Mouse (Mus musculus) heart, embryonic 13.5 days (tissue): ENCODE results near the gene Scn1b. TPM values are rescaled to one million over a fixed set of nuclear protein-coding genes. Genes with fewer than 3 reads are reported as not detected.

Source experiments
- ATAC-seq: fragments of 200-750 bp; cut with Nextera tagmentation; 2 replicates; pipeline ENCODE4 v1.8.0; 2017; ENCODE audit warnings: moderate TSS enrichment; ENCODE audit not compliant: insufficient number of reproducible peaks, low FRiP score, low TSS enrichment; ENCODE audit errors: extremely low read depth
- H3K27ac ChIP-seq: fragments of 300-500 bp; sonication (generic); replicated peaks from 2 replicates; pipeline ENCODE4 v1.5.1; 2015; ENCODE audit warnings: moderate library complexity, mild to moderate bottlenecking, inconsistent platforms
- H3K27me3 ChIP-seq: fragments of 300-500 bp; sonication (generic); replicated peaks from 2 replicates; pipeline ENCODE4 v1.6.1; 2015; ENCODE audit warnings: mild to moderate bottlenecking, inconsistent platforms
- H3K36me3 ChIP-seq: fragments of 300-500 bp; sonication (generic); 2 replicates; pipeline ENCODE4 v1.6.1; 2015; ENCODE audit warnings: mild to moderate bottlenecking, inconsistent platforms
- H3K4me1 ChIP-seq: fragments of 300-500 bp; sonication (generic); 2 replicates; pipeline ENCODE4 v1.6.1; 2015; ENCODE audit warnings: inconsistent platforms
- H3K4me2 ChIP-seq: fragments of 300-500 bp; sonication (generic); 2 replicates; pipeline ENCODE4 v1.6.1; 2015; ENCODE audit warnings: inconsistent platforms, mild to moderate bottlenecking, moderate library complexity
- H3K4me3 ChIP-seq: fragments of 300-500 bp; sonication (generic); 2 replicates; pipeline ENCODE4 v1.5.1; 2015; ENCODE audit warnings: moderate library complexity, mild to moderate bottlenecking, inconsistent platforms
- H3K9ac ChIP-seq: fragments of 300-500 bp; sonication (generic); 2 replicates; pipeline ENCODE4 v1.6.1; 2015; ENCODE audit warnings: inconsistent platforms, mild to moderate bottlenecking, moderate library complexity
- H3K9me3 ChIP-seq: fragments of 300-500 bp; sonication (generic); 2 replicates; pipeline ENCODE4 v1.6.1; 2016; ENCODE audit warnings: inconsistent platforms
- WGBS: fragments of 180-500 bp; shearing (Covaris S2); methylation state at CpG from one replicate; pipeline ENCODE4 v1.1.7; 2015; ENCODE audit warnings: mixed read lengths; 5-methylcytosine and 5-hydroxymethylcytosine counted together
- polyA plus RNA-seq: library from polyadenylated mRNA; unstranded; fragments of >200 nt; fragmentation: Nextera tagmentation; extraction: Ambion mirVana; gene quantifications from 2 replicates; pipeline ENCODE4 v1.2.1, GENCODE M21; 2015

Gene Scn1b
- polyA plus RNA-seq, 1 experiment from 2014 or later, result 2.5 TPM

DNA sequence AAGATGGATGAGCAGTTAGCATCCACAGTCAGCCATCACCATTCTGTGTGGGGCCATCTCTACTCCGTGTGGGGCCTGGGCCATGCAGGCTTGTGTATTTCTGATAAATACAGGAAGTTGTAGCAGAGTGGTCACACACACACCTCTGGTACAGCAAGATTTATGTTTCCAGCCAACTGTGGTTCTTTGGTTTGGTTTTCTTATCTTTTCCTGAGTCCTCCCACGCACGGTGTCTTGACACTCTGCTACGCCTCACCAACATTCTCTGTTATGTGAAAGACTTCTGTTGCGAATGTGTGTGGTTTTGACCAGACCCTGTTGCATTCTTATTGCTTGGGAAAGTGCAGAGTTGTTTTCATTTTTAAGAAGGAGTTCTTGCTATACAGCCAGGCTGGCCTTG, 34.0 kb upstream of the Scn1b start:
- no peaks in the 10 kb centered on the region for H3K36me3 ChIP-seq
- no peak overlapping the region for H3K9ac ChIP-seq
- no peak overlapping the region for H3K4me3 ChIP-seq
- H3K27me3 ChIP-seq, result no peaks in the 10 kb centered on the region
- H3K4me1 ChIP-seq, result peaks cover 15% of the 10 kb centered on the region
- 0 out of 2 replicates have a peak, but pooled peaks cover 1% of the 10 kb centered on the region for H3K9me3 ChIP-seq
- 49% methylated on average over 5 of the region's 5 CpGs for WGBS
- H3K27ac ChIP-seq, result no peak overlapping the region
- H3K4me2 ChIP-seq, result no peak overlapping the region
- ATAC-seq, result no peak

DNA sequence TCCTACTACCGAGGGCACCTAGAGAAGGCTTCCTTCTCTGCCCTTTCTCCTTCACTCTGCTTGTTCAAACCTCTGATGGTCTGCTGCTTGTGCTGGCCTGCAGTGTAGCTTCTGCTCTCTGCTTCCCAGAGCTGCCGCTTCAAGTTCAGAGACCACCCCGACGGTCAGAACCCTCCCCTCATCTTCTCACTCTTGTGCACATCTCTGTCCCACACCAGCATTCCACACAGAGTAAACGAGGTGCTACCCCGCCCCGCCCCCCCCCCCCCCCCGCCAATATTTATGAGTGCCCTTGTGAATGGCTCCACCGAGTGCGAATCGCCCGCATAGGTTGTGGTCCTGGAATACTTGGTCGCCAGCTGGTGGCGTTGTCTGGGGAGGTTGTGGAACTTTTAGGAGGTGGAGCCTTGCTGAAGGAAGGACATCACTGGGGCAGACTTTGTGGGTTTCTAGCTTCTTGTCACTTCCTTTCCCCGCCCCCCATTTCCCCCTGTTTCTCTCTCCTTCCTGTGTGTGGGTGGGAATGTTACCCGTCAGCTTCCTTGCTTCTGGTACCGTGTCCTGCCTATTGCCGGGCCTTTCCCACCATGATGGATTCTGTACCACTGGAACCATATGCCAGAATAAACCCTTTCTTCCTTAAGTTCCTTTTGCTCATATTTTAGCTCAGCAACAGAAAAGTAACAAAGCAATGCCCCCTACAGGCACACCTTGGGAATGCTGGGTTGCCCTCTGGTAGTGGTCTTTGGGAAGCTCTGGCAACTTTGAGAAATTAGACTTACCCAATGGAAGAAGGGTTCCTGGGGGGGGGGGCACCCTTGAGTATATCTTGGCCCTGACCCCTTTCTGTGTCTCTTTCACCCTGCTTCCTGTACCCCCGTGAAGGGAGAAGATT, 29.5 kb upstream of the Scn1b start:
- Histone ChIP-seq H3K27me3 (no peaks in the 10 kb centered on the region), H3K27ac (peak overlapping the region; percentile 62), H3K4me3 (no peak overlapping the region), H3K4me2 (peak overlapping the region; percentile 18), H3K9ac (peak overlapping the region; percentile 34; the same call in 1 of the 2 replicates), H3K4me1 (peaks cover 34% of the 10 kb centered on the region), H3K36me3 (no peaks in the 10 kb centered on the region), H3K9me3 (no peaks in the 10 kb centered on the region)
- no peak for ATAC-seq
- WGBS, result 30% methylated on average over 18 of the region's 19 CpGs

DNA sequence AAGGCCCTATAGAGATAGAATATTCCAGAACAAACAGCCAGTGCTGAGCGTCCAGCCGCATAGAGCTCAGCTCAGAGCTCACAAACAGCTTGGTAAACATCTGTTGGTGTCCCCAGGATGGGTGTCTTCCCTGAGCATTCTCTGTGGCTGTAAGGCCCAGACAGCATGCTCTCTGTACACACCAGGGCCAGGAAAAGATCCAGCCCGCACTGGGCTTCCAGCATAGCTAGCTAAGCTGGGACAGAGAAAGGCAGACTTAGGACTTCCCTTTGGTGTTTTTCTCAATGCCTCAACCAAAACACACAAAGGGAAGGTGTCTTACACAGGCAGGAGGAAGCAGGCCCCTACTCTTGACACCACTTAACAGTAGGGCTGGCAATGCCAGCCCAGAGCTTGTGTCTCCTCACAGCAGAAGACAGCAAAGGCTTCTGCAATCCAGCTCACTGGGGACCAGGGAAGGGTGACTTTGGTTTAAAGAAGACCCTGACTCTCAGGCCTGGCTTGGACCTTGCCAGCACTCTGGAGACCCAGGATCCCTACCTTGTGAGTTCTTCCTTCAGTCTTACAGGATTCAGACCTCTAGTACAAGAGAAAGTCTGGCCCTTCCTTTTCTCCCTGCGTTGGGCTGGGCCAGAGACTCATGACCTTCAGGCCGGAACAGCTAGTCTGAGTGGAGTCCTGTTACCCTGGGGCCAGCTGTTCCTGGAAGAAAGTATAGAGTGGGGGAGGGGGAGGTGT, 28.7 kb upstream of the Scn1b start, which contains the start of gene Gramd1a:
Gene Gramd1a (minus strand): TSS at position 601 of the 738 bp plus-strand sequence.
- Histone ChIP-seq H3K36me3 (no peaks in the 10 kb centered on the region), H3K4me1 (peaks cover 31% of the 10 kb centered on the region), H3K9me3 (no peaks in the 10 kb centered on the region), H3K27ac (peak within 1 kb of the TSS; percentile 62), H3K9ac (peak within 1 kb of the TSS; percentile 34; the same call in 1 of the 2 replicates), H3K4me3 (no peak within 1 kb of the TSS), H3K4me2 (peak within 1 kb of the TSS; percentile 18), H3K27me3 (no peaks in the 10 kb centered on the region)
- WGBS, result 58% methylated on average over 5 of the region's 5 CpGs
- ATAC-seq, result no peak

DNA sequence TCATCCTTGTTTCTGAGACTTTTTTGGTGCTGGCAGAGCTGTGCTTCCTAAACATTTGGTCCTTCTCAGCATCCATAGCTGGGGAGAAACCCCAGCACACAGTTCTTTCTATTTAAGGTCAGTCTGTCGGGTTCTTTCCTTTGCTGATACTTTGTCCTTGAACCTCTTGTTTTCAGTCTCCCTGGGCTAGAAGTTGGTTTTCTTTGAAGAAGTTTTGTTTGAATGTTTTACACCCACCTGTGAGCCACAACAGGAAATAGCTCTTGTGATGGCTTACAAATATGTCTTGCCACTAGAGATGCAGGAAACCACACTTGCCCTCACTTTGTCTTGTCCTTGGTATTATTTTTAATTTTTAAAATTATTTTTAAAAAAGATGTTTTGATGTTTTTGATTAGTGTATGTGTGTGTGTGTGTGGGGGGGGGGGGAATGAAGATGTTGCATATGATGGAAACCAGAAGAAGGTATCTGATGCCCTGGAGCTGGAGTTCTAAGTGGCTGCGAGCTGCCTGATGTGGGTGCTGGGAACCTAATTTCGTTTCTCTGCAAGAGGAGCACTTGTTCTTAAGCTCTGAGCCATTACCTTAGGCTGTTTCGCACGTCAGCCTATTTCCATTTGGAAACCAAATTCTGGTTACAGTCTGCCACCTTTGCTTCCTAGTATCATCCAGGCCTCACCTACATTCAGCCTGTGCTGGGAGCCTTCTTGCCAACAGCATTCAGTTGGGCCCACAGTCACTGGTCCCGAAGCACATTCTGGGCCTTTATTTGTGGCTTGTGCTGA, 26.9 kb upstream of the Scn1b start:
- 83% methylated on average over 6 of the region's 6 CpGs for WGBS
- H3K27me3 ChIP-seq, result no peaks in the 10 kb centered on the region
- H3K4me3 ChIP-seq, result no peak overlapping the region
- no peaks in the 10 kb centered on the region for H3K36me3 ChIP-seq
- H3K9me3 ChIP-seq, result no peaks in the 10 kb centered on the region
- ATAC-seq, result no peak
- H3K4me2 ChIP-seq, result no peak overlapping the region
- peaks cover 41% of the 10 kb centered on the region for H3K4me1 ChIP-seq
- no peak overlapping the region for H3K9ac ChIP-seq
- no peak overlapping the region for H3K27ac ChIP-seq

DNA sequence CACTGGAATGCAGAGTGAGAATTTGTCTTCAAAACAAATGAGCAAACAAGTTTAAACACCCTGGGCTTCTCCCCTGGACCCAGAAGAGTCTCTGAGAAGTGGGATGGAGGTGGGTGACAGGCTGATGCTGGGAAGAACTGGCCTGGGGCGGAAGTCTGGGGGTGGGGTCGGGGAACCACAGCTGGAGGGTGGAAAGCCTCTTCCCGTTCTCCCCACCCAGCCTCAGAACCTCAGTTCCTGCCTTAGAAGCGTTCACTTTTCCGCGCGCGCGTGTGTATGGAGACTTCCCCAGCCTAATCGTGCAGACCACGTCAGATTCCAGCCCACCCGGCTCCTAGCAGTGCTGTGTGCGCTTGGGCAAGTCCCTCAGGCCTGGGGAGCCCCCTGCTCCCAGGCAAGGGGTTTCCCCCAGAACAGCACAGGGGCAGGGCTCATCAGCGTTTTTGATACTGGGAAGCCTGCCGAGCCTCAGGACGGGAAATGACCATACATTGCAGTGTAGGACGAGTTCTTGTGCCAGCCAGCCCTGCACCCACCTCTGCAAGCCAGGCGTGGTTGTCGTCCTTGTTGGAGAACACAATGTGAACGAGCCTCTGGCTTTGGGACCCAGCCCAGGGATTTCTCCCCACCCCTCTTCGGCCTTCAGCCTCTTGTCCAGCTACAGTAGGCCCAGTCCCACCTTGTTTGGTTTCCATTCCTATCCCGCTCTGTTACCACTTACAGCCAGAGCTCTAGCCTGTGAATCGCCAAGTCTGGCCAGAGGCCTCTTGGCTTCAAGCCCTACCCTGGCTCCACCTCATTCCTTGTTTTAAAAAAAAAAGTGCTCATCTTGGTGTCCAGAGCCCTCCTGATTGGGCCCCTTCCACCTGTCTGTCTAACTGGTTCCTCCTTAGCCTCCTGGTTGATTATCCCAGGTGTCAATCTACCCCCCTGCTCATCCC, 24.8 kb upstream of the Scn1b start:
- peak overlapping the region; percentile 96 for H3K9ac ChIP-seq
- 15% methylated on average over 23 of the region's 23 CpGs for WGBS
- no peaks in the 10 kb centered on the region for H3K9me3 ChIP-seq
- H3K4me2 ChIP-seq, result peak overlapping the region; percentile 83
- H3K36me3 ChIP-seq, result peaks cover 8% of the 10 kb centered on the region; the same call in 1 of the 2 replicates
- peak overlapping the region; percentile 93 for H3K27ac ChIP-seq
- H3K4me1 ChIP-seq, result peaks cover 61% of the 10 kb centered on the region
- peak overlapping the region; percentile 70 for H3K4me3 ChIP-seq
- ATAC-seq, result no peak
- no peaks in the 10 kb centered on the region for H3K27me3 ChIP-seq

DNA sequence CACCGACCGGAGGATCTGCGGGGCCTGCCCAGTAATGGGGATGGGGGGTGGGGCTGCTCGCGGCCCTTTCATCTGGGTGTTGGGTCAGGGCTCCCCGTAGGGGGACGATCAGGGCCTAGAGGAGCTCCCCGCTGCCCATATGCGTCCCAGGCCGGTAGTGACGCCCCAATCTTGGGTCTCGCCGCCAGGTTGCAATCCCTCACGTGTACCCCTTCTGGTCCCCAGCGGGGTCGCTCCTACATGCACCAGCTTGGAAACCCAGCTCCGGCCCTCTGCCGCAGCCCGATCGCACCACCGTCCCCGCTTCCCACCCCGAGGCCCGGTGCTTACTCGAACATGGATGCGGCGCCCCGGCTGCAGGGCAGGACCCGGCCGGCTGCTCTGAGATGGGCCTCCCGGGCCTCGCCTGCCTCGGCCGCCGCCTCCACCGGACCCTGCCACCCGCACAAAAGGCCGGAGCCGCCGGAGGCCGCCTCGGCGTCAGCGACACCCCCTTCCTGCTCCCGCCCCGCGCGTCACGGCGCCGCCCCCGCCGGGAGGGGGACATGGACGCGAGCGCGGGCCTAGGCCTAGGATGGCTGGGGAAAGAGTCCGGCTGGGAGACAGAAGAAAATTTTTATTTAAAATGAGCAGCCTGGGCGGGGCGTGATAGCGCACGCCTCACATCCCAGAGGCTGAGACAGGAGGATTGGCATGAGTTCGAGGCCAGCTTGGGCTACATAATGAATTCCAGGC, 23.9 kb upstream of the Scn1b start:
- H3K27ac ChIP-seq, result peak overlapping the region; percentile 93
- ATAC-seq, result peak; percentile 70
- under 1% methylated on average over 59 of the region's 63 CpGs for WGBS
- H3K27me3 ChIP-seq, result no peaks in the 10 kb centered on the region
- H3K9me3 ChIP-seq, result no peaks in the 10 kb centered on the region
- peak overlapping the region; percentile 83 for H3K4me2 ChIP-seq
- peak overlapping the region; percentile 96 for H3K9ac ChIP-seq
- peak overlapping the region; percentile 70 for H3K4me3 ChIP-seq
- peaks cover 11% of the 10 kb centered on the region; the same call in 1 of the 2 replicates for H3K36me3 ChIP-seq
- peaks cover 62% of the 10 kb centered on the region for H3K4me1 ChIP-seq

DNA sequence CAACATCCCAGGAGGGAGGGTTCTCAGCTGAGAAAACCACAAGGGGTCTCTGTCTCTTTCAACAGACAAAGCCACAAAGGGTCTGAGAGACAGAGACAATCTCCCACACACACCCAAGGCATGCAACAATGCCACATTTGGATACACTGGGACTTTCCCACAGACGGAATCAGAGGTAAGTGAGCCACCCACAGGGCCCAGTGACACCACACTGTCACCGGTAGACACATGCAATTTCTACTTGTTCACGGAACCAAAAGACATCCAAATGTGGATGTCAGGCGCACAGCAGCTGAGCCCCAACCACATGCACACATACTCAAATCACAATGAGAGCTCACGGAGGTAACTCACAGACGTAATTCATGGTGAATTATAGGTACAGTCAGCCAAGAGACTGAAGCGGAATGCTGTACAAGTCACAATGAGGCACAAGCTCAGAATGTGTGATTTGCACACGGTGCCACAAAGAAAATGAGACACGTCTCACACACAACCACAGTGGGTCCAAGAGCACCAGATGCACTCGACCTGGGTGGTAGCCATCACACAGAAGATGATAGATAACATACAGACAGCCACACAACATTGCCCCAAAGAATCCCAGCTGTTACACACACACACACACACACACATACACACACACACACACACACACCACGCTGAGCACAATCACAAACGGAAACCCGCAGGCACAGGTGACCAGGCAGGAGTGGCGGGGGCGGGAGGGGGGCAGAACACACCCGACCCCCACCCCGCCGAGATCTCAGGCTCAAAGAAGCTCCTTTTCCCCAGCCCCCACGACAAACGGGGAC, 23.2 kb upstream of the Scn1b start:
- Histone ChIP-seq H3K9me3 (no peaks in the 10 kb centered on the region), H3K27ac (peak overlapping the region; percentile 93), H3K4me1 (peaks cover 58% of the 10 kb centered on the region), H3K27me3 (no peaks in the 10 kb centered on the region), H3K4me2 (peak overlapping the region; percentile 83), H3K9ac (peak overlapping the region; percentile 96), H3K4me3 (peak overlapping the region; percentile 70), H3K36me3 (peaks cover 11% of the 10 kb centered on the region; the same call in 1 of the 2 replicates)
- no peak for ATAC-seq
- WGBS, result 3% methylated on average over 20 of the region's 20 CpGs

DNA sequence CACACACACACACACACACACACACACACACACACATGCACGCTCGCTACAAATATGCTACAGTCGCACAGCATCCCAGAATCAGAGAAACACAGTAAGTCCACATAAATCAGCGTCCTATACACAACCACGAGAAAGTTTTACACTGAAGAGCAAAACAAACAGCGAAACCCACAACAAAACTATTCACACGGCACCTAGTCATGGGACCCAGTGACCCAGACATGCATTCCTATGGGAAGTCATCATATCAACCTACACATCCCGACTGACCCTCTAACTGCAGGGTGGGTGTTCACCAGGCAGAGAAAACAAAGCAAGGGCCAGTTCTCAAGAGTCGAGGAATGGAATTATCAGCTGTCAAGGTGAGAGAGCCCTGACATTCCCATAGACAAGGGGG, 22.5 kb upstream of the Scn1b start:
- H3K4me1 ChIP-seq, result peaks cover 56% of the 10 kb centered on the region
- 38% methylated on average over 9 of the region's 9 CpGs for WGBS

DNA sequence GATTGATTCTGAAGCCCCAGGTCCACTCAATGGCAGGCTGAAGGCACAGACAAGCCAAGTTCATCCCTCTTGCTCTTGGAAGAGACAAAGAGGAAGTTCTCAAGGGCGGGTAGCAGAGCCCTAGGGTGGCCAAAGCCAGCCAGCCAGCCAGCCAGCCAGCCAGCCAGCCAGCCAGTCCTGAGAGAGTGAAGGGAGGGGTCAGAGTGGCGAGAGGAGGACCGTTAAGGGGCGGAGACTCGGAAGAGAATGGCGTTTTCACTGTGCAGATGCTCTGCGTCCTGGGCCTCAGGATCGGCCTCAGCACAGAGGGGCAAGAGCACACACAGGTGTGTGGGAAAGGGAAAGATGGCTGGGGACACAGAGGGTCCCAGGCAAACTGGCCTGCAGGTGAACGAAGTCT, 22.0 kb upstream of the Scn1b start:
- Histone ChIP-seq H3K9ac (peak overlapping the region; percentile 96), H3K27me3 (no peaks in the 10 kb centered on the region), H3K9me3 (no peaks in the 10 kb centered on the region), H3K36me3 (peaks cover 14% of the 10 kb centered on the region), H3K4me1 (peaks cover 56% of the 10 kb centered on the region), H3K27ac (peak overlapping the region; percentile 93), H3K4me3 (peak overlapping the region; percentile 70), H3K4me2 (peak overlapping the region; percentile 83)
- WGBS, result 5% methylated on average over 9 of the region's 9 CpGs
- no peak for ATAC-seq

More for the DNA sequence above, 22.5 kb upstream of the Scn1b start:
- peak overlapping the region; percentile 93 for H3K27ac ChIP-seq
- no peaks in the 10 kb centered on the region for H3K27me3 ChIP-seq
- peak overlapping the region; percentile 96 for H3K9ac ChIP-seq
- ATAC-seq, result no peak
- no peaks in the 10 kb centered on the region for H3K9me3 ChIP-seq
- H3K4me3 ChIP-seq, result peak overlapping the region; percentile 70
- H3K36me3 ChIP-seq, result peaks cover 11% of the 10 kb centered on the region; the same call in 1 of the 2 replicates
- H3K4me2 ChIP-seq, result peak overlapping the region; percentile 83
